Mouse (Mus musculus): ENCODE measurements at regions not wholly inside any gene's neighbourhood (a gene's known extent, or its start where the extent isn't known, plus 50 kb on each side); places are given as distances from the start of the nearest gene placed in this dataset.

DNA sequence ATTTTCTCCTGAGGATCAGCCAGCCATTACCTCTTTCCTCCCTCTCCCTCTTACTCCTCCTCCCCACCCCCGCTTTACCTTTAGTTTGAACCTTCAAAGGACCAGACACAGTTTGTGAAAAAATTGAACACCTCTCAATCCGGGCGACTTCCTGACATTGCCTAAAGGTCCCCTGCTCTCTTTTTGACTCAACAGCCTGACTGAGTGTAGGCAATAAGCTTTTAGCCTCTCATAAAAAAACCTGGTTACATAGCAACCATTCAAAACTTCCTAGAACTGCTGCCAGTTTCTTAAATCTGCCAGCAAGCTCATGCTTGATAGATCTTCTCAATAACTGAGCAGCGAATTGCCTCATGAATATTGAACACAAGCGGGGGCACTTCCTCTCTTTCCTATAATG, 71.7 kb downstream of the Zfp945 start:
- no peak; the same call in 1 of the 2 replicates for ATAC-seq (ENCODE audit: low TSS enrichment)

GRCm38 (mm10) chr17:22784481-22784880, 82.5 kb downstream of the Zfp945 start:
- no peak for ATAC-seq (ENCODE audit: low TSS enrichment)

DNA sequence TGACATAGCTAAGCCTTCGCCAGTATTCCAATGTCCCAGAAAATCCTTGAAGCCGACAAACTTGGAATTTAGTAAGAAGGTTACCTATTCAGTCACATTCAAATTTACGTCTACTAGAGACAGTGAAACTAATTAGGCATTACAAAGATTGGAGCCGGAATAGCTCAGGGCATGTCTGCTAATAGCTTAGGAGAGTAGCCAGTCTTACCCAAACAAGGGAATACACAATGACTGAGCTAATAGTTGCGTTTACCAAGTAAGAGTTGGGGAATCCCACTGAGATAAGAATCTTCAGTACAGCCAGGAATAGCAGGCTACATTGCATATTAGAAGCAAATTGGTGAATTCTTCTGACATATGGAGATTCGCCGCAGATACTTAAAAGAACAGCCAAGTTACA, 121.2 kb downstream of the Zfp945 start:
- no peak for ATAC-seq (ENCODE audit: low TSS enrichment)

DNA sequence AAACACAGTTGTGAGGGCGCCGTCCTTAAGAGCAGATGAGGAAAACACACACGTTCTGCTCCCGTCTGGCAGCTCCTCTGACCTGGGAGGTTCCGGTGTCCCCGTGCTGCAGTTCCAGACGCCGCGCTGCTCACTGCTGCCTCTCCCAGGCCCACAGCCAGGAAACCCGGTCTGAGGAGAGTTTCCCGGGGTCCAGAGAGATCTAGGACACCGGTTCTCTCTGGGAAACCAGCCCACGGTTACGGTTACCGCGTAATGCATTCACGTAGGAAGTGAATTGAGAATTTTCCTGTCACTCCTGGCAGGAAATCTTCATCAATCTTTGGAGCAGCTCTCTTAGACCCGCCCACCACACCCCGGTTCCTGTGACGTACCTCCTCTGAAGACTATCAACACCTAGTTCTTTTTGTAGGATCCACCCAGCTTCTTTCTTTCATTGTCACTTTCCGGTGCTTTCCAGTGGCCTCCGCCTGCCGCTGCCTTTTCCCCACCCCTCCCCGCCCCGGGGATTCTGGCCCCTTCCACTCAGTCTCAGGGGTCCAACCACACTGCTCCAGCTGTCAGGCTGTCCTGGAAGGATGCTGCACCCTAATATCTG, 127.3 kb downstream of the Zfp945 start:
- ATAC-seq (ENCODE audit: low TSS enrichment), result peak; percentile 92

- no peak for ATAC-seq (ENCODE audit: low TSS enrichment)
Measured at GRCm38 (mm10) chr17:22739173-22739572, 127.8 kb downstream of the Zfp945 start.

DNA sequence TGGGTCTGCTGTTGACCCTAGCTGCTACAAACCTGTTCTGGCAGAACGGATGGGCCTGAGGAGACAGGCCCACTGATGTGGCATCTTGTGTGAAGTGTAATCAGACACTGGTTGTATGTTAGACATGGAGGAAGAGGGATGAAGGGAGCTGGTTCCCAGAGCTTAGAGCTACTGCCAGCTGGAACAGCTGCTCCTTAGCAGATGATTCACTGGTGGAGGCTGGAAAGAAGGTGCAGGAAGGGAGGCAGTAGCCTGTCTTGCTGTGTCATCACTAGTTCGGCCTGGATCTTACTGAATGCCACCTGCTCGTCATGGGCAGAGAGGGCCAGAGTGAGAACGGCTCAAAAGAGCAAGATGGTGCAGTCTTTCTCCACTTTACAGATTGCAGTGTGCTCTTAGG, 130.6 kb downstream of the Zfp945 start:
- peak; percentile 60; the same call in 1 of the 2 replicates for ATAC-seq (ENCODE audit: low TSS enrichment)

All from frontal cortex, adult (tissue).